Mouse (Mus musculus) left cerebral cortex, adult 9 months (tissue): ENCODE measurements around the gene Plekhf1.
A peak's percentile ranks its signal among the peaks of the same experiment; 100 is the strongest.

Experiments
- DNase-seq, 2 experiments: peaks; one replicate each; pipeline ENCODE4 v3.0.0; 2022; ENCODE audit warnings: low spot score in 2 of 2

The Plekhf1 gene

DNA sequence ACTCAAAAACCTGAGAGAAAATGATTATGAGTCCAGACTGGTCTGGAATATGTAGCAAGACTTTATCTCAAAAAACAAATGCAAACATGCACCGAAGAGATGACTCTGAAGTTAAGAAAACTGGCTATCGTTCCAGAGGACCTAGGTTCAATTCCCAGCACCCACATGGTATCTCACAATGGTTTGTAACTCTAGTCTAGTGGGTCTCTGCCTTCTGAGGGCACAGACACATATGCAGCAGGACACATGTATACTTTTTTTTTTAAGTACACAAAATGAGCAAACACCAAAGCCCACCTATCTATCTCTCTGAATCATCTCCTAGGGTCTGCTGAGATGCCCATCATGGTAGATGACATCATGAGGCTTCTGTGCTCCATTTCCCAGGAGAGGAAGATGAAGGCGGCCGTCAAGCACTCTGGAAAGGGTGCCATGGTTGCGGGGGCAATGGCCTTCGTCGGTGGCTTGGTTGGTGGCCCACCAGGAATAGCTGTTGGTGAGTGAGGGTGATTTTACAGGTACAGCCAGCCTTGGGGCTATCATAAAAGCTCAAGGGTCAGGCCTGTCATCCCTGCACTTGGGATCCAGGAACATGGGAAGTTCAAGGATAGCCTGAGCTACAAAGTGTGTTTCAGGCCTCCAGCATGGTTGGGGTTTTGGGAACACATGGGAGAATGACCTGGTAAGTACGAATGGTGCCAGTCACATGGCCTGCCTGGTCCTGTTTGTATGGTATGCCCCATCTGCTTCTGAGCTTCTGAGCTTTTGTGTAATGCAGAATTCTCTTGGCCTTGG lies 39.3 kb downstream of the Plekhf1 start:
- no peak for DNase-seq

DNA sequence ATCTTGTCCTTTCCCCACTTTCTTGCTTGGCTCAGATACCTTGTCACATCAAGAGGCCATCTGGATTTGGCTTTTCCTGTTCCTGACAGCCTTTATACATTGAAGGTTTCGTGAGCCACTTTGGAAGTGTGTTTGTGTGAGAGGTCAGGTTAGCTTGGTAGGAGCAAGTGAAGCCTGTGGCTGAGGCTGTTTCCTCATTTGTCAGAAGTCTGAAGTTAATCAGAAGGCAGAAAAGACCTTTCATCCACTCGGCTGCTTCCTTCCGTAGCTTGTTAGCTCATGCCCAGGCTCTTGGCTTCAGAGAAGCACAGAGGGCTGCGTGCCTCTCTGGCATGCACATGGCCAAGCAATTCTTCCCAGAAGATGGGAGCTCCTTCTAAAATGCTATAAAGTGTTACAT lies 40.0 kb downstream of the Plekhf1 start:
- no peak for DNase-seq

DNA sequence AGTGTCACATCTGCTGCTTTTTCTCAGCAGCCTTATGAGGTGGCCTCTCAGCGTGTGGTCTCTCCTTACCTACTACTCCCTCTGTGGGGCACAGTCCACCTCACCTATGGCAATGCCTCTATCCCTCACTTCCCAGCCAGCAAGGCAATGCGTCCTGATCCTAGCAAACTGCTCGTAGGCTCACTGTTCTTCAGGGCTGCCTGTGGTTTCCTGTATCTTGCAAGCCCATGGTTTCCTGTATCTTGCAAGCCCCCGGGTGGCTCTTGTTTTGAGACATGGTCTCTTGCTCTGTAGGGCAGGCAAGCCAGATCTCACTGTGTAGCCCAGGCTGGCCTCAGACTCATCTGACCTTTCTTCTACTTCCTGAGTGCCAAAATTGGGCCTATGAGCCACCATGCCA lies 41.0 kb downstream of the Plekhf1 start:
- DNase-seq: no peak

DNA sequence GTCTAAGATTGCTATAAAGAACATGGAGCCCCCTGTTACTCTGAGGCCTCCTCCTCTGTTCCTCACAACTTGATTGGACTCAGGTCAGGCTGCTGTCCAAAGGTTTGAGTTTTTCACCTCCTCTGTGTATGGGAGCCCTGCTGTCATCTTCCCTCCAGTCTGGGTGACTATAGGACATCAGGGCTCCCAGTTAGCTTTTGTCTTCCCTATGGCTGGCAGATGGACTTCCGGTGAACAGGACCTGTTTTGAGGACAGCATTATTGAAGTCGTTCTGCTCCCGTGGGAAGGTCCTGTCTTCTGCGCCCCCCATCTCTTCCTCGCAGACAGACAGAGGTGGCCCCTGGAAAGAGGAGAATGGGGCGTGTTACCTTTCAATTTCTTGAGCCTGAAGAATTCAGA lies 43.0 kb downstream of the Plekhf1 start:
- no peak for DNase-seq

DNA sequence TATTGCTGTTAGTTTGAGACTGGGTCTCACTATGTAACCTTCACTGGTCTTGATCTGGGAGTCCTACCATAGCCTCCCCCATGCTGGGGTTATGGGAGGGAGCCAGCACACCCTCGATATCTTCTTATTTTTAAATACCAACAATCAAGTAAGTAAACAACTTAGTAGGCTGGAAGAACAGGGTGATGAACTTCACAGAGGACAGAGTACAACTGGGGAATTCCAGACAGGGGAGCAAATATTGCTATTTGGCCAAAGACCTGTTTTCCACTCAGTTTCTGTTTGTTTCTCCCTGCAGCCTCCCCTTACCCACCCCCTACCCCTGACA lies 43.4 kb downstream of the Plekhf1 start:
- DNase-seq: no peak

DNA sequence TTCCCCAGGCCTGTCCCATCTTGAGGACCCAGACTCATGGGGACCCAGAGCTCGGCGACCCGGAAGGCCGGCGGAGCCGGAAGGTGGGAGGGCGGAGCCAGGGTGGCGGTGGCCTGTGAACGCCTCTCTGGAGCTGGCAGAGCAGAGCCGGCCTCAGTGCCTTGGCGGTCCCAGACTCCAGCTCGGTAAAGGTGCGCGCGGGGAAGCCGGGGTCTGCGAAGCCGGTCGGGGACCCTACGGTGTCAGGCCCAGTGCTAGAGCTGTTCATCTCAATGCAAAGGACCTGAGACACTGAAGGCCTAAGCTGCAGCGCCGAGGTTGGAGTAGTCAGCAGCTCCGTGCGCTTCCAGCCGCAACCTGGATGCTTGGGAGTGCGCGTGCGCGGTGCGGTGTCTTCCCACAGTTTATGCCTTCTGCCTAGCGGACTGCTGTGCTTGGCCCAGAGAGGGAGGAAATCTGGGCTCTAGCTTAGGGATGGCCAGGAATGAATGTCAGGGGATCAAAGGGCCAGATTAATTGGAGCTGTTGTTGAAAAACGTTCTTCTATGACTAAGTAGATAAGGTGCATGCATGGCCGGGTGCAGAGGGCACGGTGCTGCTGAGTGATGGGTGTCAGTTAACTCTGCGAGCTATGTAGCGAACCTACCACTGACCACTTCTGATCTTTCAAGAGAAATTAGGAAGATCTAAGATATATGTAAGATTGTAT lies 44.0 kb downstream of the Plekhf1 start:
- DNase-seq: peak; percentile 57 to 86

DNA sequence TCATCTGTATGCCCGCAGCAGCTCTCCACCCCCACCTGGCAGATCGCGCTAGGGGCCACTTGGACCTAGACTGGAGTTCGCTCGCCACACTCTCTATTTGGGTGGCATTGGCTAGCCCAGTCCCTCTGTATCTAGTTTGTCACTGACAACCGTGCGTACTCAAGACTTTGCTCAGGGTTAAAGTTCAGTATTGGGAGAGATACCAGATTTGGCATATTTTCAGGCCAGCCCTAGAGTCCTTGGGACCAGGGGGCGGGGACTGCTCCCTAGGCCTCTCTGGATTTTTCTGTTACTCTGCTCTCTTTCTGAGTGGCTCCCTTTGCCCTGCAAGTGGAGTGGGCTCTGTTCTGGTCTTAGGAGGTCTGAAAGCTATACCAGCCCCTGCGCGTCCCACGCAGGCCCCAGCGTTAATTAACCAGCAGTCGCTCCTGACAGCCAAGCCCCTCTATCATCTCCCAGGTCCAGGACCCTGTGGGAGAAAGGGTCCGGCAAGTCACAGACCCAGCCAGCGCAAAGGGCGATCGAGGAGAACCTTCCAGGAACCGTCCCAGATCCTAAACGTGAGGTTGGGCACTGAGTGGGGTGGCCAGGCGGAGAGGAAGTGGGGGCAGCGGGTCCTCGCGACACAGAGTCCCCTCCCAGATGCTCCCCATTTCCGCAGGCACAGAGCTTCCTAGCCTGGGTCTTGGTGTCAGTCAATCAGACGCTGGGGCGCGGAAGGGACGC lies 44.7 kb downstream of the Plekhf1 start, which contains the start of gene 1600014C10Rik:
TSS of gene 1600014C10Rik (plus strand) at position 256 of the 726 bp plus-strand sequence.
- no peak for DNase-seq

DNA sequence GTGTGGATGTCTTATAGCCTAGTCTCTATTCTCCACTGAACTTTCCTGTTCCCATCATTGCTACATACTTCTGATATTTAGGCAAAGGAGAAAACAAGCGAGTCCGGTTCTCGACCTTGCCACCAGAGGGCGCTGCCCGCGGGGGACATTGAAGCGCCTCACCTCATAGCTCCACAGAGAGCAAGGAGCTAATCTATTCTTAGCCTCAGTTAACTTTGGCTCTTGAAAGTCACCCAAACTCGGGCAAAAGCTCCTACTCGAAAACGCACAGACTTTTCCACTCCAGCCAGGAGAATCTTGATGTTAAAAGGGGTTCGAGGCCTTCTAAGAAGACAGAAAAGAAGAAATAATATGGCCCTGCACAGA lies 45.2 kb downstream of the Plekhf1 start:
- DNase-seq: peak in 1 of 2 experiments; percentile 87

DNA sequence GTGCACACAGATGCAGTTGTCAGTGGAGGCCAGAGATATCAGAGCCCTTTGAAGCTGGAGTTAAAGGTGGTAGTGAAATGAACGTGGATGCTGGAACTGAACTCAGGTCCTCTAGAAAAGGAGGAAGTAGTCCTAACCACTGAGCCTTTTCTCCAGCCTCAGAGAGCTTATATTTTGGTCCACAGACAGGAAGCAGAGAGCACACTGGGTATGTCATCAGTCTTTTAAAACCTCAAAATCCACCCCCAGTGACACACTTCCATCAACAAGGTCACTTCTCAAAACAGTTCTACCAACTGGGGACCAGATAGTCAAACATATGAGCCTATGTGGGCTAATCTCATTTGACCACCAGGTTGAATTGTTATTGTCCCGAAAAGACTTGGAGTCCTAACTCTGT lies 46.5 kb downstream of the Plekhf1 start:
- DNase-seq: no peak

DNA sequence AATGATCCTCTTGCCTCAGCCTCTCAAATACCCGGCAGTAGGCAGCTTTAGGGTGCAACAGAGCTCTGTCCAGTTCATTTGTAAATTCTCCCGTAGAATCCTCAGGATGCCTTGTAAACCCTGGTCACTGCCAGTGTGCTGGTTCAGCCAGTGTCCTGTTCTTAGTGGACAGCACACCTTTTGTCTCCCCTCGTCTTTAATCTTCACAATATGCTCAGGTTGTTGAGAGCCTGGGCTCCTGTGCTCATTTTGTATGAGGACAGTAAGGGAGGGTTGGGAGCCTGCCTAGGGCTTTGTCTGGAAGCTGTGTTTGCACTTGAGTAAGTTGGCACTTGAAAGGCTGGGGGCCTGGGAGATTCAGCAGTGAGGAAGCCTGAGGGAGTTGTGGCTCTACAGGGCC lies 47.9 kb downstream of the Plekhf1 start:
- no peak for DNase-seq

DNA sequence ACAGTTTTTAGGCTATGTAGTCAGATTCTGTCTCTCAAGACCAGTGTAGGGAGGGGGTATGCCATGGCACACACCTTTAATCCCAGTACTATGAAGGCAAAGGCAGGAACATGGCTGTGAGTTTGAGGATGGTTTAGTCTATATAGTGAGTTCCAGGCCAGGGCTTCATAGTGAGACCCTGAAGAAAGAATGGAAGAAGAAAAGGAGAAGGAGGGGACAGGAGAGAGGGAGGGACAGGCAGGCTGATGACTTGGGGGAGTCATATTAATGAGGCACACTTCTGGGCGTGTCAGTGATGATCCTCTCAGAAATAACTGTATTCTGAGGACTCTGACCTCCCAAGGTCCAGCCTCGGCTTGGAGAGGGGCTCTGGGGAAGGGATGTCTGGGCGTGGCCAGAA lies 51.8 kb downstream of the Plekhf1 start:
- no peak for DNase-seq

DNA sequence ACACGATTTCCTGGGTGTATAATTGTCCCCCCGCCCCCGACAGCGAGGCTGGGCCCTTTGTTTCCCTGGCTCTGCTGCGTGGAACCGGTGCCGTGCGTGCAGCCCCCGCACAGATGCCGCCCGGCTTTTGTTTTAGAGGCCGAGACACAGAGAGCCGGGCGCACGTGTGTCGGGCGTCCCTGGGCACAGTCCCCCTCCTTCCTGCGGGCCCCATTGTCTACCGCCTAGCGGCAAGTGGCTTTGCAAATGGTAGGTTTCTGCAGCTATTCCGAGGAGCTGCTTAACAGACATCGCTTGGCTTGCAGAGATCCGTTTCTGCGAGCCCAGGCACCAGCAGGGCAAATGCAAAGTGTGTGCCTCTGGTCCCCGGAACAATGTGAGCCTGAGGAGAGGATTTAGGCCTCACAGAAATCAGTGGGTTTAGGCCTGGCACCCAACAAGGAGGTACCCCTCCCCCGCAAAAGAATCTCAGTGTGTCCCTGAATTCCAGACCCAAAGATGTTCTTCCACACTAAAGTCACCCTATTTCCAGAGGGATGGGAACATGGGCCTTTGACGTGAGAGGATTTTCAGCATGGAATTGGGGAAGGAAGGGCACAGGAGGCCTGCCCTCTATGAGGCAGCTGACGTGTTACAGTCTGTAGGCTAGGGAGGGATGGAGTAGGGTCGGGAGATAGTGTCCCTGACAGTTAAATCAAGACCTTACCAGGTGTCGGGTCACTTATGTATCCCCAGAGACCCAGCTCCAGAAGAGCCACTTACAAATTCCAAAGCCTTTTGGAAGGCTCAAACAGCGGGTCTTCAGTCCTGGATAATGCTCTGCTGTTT lies 53.3 kb downstream of the Plekhf1 start:
- DNase-seq: peak in 1 of 2 experiments; percentile 57

DNA sequence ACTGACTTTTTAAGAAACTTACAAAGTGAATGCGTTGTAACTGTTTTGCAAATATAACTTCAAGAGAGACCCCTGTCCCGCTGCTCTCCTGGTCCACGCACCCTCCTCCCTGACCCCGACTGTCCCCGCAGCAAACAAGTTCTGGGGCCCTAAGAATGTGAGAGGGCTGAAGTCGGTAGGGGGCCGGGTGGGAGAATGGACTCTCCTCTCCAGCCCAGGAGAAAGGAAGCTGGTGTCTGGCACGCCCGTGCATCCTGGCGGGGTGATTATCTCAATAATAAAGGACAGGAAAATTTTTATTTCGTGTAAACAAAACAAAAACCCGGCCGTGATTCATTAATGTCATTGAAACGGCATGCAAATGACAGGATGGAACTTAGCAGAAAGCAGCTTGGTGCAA lies 53.9 kb downstream of the Plekhf1 start:
- no peak for DNase-seq

DNA sequence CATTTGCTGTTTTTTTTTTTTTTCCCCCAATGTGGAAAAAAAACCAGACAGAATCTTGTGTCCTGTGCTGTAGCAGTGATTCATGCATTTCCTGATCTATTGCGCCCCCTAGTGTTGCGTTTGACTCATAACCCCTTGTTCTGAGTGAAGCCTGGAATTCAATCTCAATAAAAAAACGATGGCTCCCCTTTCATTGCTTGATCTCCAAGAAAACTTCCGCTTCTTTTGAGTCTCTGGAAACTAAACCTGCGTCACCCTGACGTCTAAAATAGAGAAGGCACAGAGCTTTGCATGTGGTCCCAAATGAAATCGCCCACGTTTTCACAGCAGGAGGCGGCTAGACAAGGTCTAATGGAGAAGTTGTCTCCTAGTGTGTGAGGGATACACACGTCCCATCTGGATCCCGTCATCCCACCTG lies 60.1 kb downstream of the Plekhf1 start:
- DNase-seq: peak in 1 of 2 experiments; percentile 83
